Mouse (Mus musculus): ENCODE data around the gene Lmbr1l. TPM values are rescaled to one million over a fixed set of nuclear protein-coding genes. Genes with fewer than 3 reads are reported as not detected.

The Lmbr1l gene
- polyA plus RNA-seq, 1 experiment: 33.4 TPM

GRCm38 (mm10) chr15:98895635-98896589 is 22.1 kb downstream of the Lmbr1l start:
- Histone ChIP-seq H3K36me3 (ENCODE audit: control insufficient read depth, insufficient read depth) (no peaks in the 10 kb centered on the region), H3K4me3 (no peak overlapping the region), H3ac (ENCODE audit: control insufficient read depth, insufficient read length) (no peak overlapping the region), H3K79me2 (ENCODE audit: control insufficient read depth, insufficient read depth) (no peaks in the 10 kb centered on the region), H3K4me2 (ENCODE audit: low read depth) (no peak overlapping the region), H3K27me3 (ENCODE audit: control insufficient read depth, insufficient read depth, insufficient read length) (peaks cover 40% of the 10 kb centered on the region)
- TF ChIP-seq REST (IDR thresholded peaks at IDR 0.05; ENCODE audit: insufficient read depth, insufficient read length): no peak
- no peak for TF ChIP-seq POLR2AphosphoS2 (IDR thresholded peaks at IDR 0.05; ENCODE audit: insufficient read length, low read depth)
- no peak for TF ChIP-seq TCF3 (IDR thresholded peaks at IDR 0.05; ENCODE audit: insufficient read length, low read depth)
- no peak for TF ChIP-seq CEBPB (IDR thresholded peaks at IDR 0.05; ENCODE audit: insufficient read depth, poor library complexity, severe bottlenecking)
- no peak for TF ChIP-seq E2F4 (IDR thresholded peaks at IDR 0.05; ENCODE audit: insufficient read depth)
- no peak for TF ChIP-seq USF1 (IDR thresholded peaks at IDR 0.05; ENCODE audit: low read depth)
- TF ChIP-seq MAX (IDR thresholded peaks at IDR 0.05; ENCODE audit: low read depth): no peak
- no peak for TF ChIP-seq POLR2A (IDR thresholded peaks at IDR 0.05; ENCODE audit: insufficient read length, low read depth)
- TF ChIP-seq SRF (IDR thresholded peaks at IDR 0.05; ENCODE audit: control insufficient read depth, insufficient read length, low read depth): no peak

GRCm38 (mm10) chr15:98894746-98895634 is 23.0 kb downstream of the Lmbr1l start:
- Histone ChIP-seq H3K36me3 (ENCODE audit: control insufficient read depth, insufficient read depth) (no peaks in the 10 kb centered on the region), H3K4me2 (ENCODE audit: low read depth) (no peak overlapping the region), H3K27me3 (ENCODE audit: control insufficient read depth, insufficient read depth, insufficient read length) (peaks cover 40% of the 10 kb centered on the region), H3ac (ENCODE audit: control insufficient read depth, insufficient read length) (no peak overlapping the region), H3K4me3 (no peak overlapping the region), H3K79me2 (ENCODE audit: control insufficient read depth, insufficient read depth) (no peaks in the 10 kb centered on the region)
- TF ChIP-seq SRF (IDR thresholded peaks at IDR 0.05; ENCODE audit: control insufficient read depth, insufficient read length, low read depth) (no peak), E2F4 (IDR thresholded peaks at IDR 0.05; ENCODE audit: insufficient read depth) (no peak), REST (IDR thresholded peaks at IDR 0.05; ENCODE audit: insufficient read depth, insufficient read length) (no peak), TCF12 (IDR thresholded peaks at IDR 0.05; ENCODE audit: insufficient read depth, poor library complexity, severe bottlenecking) (no peak), CEBPB (IDR thresholded peaks at IDR 0.05; ENCODE audit: insufficient read depth, poor library complexity, severe bottlenecking) (no peak), POLR2A (IDR thresholded peaks at IDR 0.05; ENCODE audit: insufficient read length, low read depth) (no peak), USF1 (IDR thresholded peaks at IDR 0.05; ENCODE audit: low read depth) (no peak), POLR2AphosphoS2 (IDR thresholded peaks at IDR 0.05; ENCODE audit: insufficient read length, low read depth) (no peak), MAX (IDR thresholded peaks at IDR 0.05; ENCODE audit: low read depth) (no peak), TCF3 (IDR thresholded peaks at IDR 0.05; ENCODE audit: insufficient read length, low read depth) (no peak), MYOD1 (IDR thresholded peaks at IDR 0.05; ENCODE audit: control insufficient read depth in 1 of 3, insufficient read length in 2 of 3, low read depth in 2 of 3) (no peak), MYOG (IDR thresholded peaks at IDR 0.05; ENCODE audit: control insufficient read depth in 1 of 3, insufficient read depth in 1 of 3, insufficient read length in 2 of 3, low read depth in 2 of 3) (no peak)

GRCm38 (mm10) chr15:98893940-98894745 is 23.9 kb downstream of the Lmbr1l start, which contains the start of gene Rhebl1:
TSS of gene Rhebl1 (minus strand) at chr15:98894540.
- Histone ChIP-seq H3K27me3 (ENCODE audit: control insufficient read depth, insufficient read depth, insufficient read length) (peaks cover 40% of the 10 kb centered on the region), H3K4me3 (no peak within 1 kb of the TSS), H3K4me2 (ENCODE audit: low read depth) (peak within 1 kb of the TSS; percentile 58), H3K36me3 (ENCODE audit: control insufficient read depth, insufficient read depth) (no peaks in the 10 kb centered on the region), H3K79me2 (ENCODE audit: control insufficient read depth, insufficient read depth) (no peaks in the 10 kb centered on the region), H3ac (ENCODE audit: control insufficient read depth, insufficient read length) (no peak within 1 kb of the TSS)
- no peak for TF ChIP-seq POLR2A (IDR thresholded peaks at IDR 0.05; ENCODE audit: insufficient read length, low read depth)
- TF ChIP-seq MYOD1 (IDR thresholded peaks at IDR 0.05; ENCODE audit: control insufficient read depth in 1 of 3, insufficient read length in 2 of 3, low read depth in 2 of 3): peak in 1 of 3 experiments; percentile 11
- peak in 1 of 3 experiments; percentile 39 for TF ChIP-seq MYOG (IDR thresholded peaks at IDR 0.05; ENCODE audit: control insufficient read depth in 1 of 3, insufficient read depth in 1 of 3, insufficient read length in 2 of 3, low read depth in 2 of 3)
- no peak for TF ChIP-seq TCF3 (IDR thresholded peaks at IDR 0.05; ENCODE audit: insufficient read length, low read depth)

- TF ChIP-seq TCF12 (IDR thresholded peaks at IDR 0.05; ENCODE audit: insufficient read depth, poor library complexity, severe bottlenecking) (no peak), CEBPB (IDR thresholded peaks at IDR 0.05; ENCODE audit: insufficient read depth, poor library complexity, severe bottlenecking) (no peak), USF1 (IDR thresholded peaks at IDR 0.05; ENCODE audit: low read depth) (no peak)
- Histone ChIP-seq H3K79me2 (ENCODE audit: control insufficient read depth, insufficient read depth) (no peaks in the 10 kb centered on the region), H3K27me3 (ENCODE audit: control insufficient read depth, insufficient read depth, insufficient read length) (peaks cover 37% of the 10 kb centered on the region), H3K36me3 (ENCODE audit: control insufficient read depth, insufficient read depth) (no peaks in the 10 kb centered on the region), H3K4me3 (no peak overlapping the region), H3K4me2 (ENCODE audit: low read depth) (no peak overlapping the region), H3ac (ENCODE audit: control insufficient read depth, insufficient read length) (no peak overlapping the region)
Observed at GRCm38 (mm10) chr15:98893036-98893435, 25.0 kb downstream of the Lmbr1l start.
